Mouse (Mus musculus): Measurements from ENCODE around the gene Rpl36a. TPM values are rescaled to one million over a fixed set of nuclear protein-coding genes. Genes with fewer than 3 reads are reported as not detected.

The Rpl36a gene
- total and polyA plus RNA-seq, 3 experiments = 7.7 to 235 (median 189) TPM

GRCm38 (mm10) chrX:134599922-134600565, 14.6 kb downstream of the Rpl36a start:
- no peak for DNase-seq

GRCm38 (mm10) chrX:134600659-134601379, 15.4 kb downstream of the Rpl36a start, which contains the start of the genes Gla and Hnrnph2:
Gene Gla (minus strand): TSS chrX:134601125.
Gene Hnrnph2 (plus strand): TSS chrX:134601179.
- DNase-seq = peak; percentile 88

- no peak for DNase-seq
Measured at GRCm38 (mm10) chrX:134601380-134602120, 16.1 kb downstream of the Rpl36a start.

GRCm38 (mm10) chrX:134609472-134609871, 24.0 kb downstream of the Rpl36a start:
- DNase-seq = no peak

- no peak for DNase-seq
Measured at GRCm38 (mm10) chrX:134610984-134611383, 25.5 kb downstream of the Rpl36a start.

GRCm38 (mm10) chrX:134612285-134612959, 27.0 kb downstream of the Rpl36a start:
- DNase-seq = peak; percentile 65

- DNase-seq = no peak
Measured at GRCm38 (mm10) chrX:134614306-134614705, 28.9 kb downstream of the Rpl36a start.

- no peak for DNase-seq
Measured at GRCm38 (mm10) chrX:134619695-134620094, 34.2 kb downstream of the Rpl36a start.

GRCm38 (mm10) chrX:134620254-134620865, 34.9 kb downstream of the Rpl36a start:
- DNase-seq = no peak

GRCm38 (mm10) chrX:134621685-134622084, 36.2 kb downstream of the Rpl36a start:
- DNase-seq = no peak

- DNase-seq = no peak
Measured at GRCm38 (mm10) chrX:134623350-134623749, 37.9 kb downstream of the Rpl36a start.

- DNase-seq = no peak
Measured at GRCm38 (mm10) chrX:134628200-134628599, 42.7 kb downstream of the Rpl36a start.

GRCm38 (mm10) chrX:134632710-134633109, 47.3 kb downstream of the Rpl36a start:
- DNase-seq = no peak

- DNase-seq = no peak
Measured at GRCm38 (mm10) chrX:134635111-134635510, 49.7 kb downstream of the Rpl36a start.

GRCm38 (mm10) chrX:134635860-134636259, 50.4 kb downstream of the Rpl36a start:
- DNase-seq = no peak

Other genes with a start within 250 kb of the Rpl36a start
- under 1 TPM; 0.35 to 0.41 TPM for gene Drp2, start 181.1 kb upstream of the Rpl36a start, total RNA-seq (2021)
- 0.11 and 0.13 TPM in 2 replicates for gene Drp2, start 181.1 kb upstream of the Rpl36a start, polyA plus RNA-seq (2012; rRNA removed)
- gene Taf7l, start 109.2 kb upstream of the Rpl36a start, total RNA-seq (2021) = not detected
- not detected in 2 replicates for gene Taf7l, start 109.2 kb upstream of the Rpl36a start, polyA plus RNA-seq (2012; rRNA removed)
- gene Timm8a1, start 43.8 kb upstream of the Rpl36a start, total RNA-seq (2021) = 10 to 100 TPM; 33.2 to 40.3 TPM
- 0.30 and 0.33 TPM in 2 replicates for gene Timm8a1, start 43.8 kb upstream of the Rpl36a start, polyA plus RNA-seq (2012; rRNA removed)
- gene Btk, start 2.1 kb upstream of the Rpl36a start, total RNA-seq (2021) = 1 to 10 TPM; 1.3 to 1.7 TPM
- 0.11 and 0.17 TPM in 2 replicates for gene Btk, start 2.1 kb upstream of the Rpl36a start, polyA plus RNA-seq (2012; rRNA removed)
- gene Gla, start 15.5 kb downstream of the Rpl36a start, total RNA-seq (2021) = 10 to 100 TPM; 13.5 to 16.4 TPM
- gene Gla, start 15.5 kb downstream of the Rpl36a start, polyA plus RNA-seq (2012; rRNA removed) = 0.91 and 1.1 TPM in 2 replicates
- gene Hnrnph2, start 15.5 kb downstream of the Rpl36a start, total RNA-seq (2021) = 100 to 1,000 TPM in 1 of 2 experiments, 10 to 100 TPM in 1; 99.9 to 107 TPM
- gene Hnrnph2, start 15.5 kb downstream of the Rpl36a start, polyA plus RNA-seq (2012; rRNA removed) = 2.1 TPM in 2 replicates
- 10 to 100 TPM in 1 of 2 experiments, 1 to 10 TPM in 1; 9.1 to 14.9 TPM for gene Armcx4, start 100.9 kb downstream of the Rpl36a start, total RNA-seq (2021)
- gene Armcx4, start 100.9 kb downstream of the Rpl36a start, polyA plus RNA-seq (2012; rRNA removed) = 0.51 and 0.56 TPM in 2 replicates
- 10 to 100 TPM; 18.5 to 21.7 TPM for gene Armcx1, start 132.3 kb downstream of the Rpl36a start, total RNA-seq (2021)
- gene Armcx1, start 132.3 kb downstream of the Rpl36a start, polyA plus RNA-seq (2012; rRNA removed) = 0.94 and 1.9 TPM in 2 replicates
- 10 to 100 TPM in 1 of 2 experiments, 1 to 10 TPM in 1; 5.9 to 14.7 TPM for gene Armcx6, start 165.8 kb downstream of the Rpl36a start, total RNA-seq (2021)
- gene Armcx6, start 165.8 kb downstream of the Rpl36a start, polyA plus RNA-seq (2012; rRNA removed) = 1.2 and 2.0 TPM in 2 replicates
- 10 to 100 TPM; 36.0 to 44.7 TPM for gene Armcx3, start 170.9 kb downstream of the Rpl36a start, total RNA-seq (2021)
- 1.6 and 3.1 TPM in 2 replicates for gene Armcx3, start 170.9 kb downstream of the Rpl36a start, polyA plus RNA-seq (2012; rRNA removed)
- 10 to 100 TPM; 23.9 to 57.8 TPM for gene Armcx2, start 223.6 kb downstream of the Rpl36a start, total RNA-seq (2021)
- gene Armcx2, start 223.6 kb downstream of the Rpl36a start, polyA plus RNA-seq (2012; rRNA removed) = 32.0 and 40.6 TPM in 2 replicates